Mouse (Mus musculus) brain, embryonic 14.5 days (tissue): Measurements from ENCODE around the gene A630001G21Rik.

ENCODE experiments used
- CTCF ChIP-seq: fragments of 200-500 bp; IDR thresholded peaks from 2 replicates; pipeline ENCODE4 v1.5.1; 2012; ENCODE audit warnings: inconsistent platforms, mild to moderate bottlenecking, moderate library complexity, borderline replicate concordance; ENCODE audit not compliant: insufficient read depth, insufficient read length; ENCODE audit errors: extremely low read depth
- POLR2A ChIP-seq: fragments of 200-500 bp; IDR thresholded peaks from 2 replicates; pipeline ENCODE4 v1.6.1; 2012; ENCODE audit warnings: mild to moderate bottlenecking, inconsistent platforms, borderline replicate concordance; ENCODE audit not compliant: poor library complexity, insufficient read depth, insufficient read length, severe bottlenecking; ENCODE audit errors: extremely low read depth

DNA sequence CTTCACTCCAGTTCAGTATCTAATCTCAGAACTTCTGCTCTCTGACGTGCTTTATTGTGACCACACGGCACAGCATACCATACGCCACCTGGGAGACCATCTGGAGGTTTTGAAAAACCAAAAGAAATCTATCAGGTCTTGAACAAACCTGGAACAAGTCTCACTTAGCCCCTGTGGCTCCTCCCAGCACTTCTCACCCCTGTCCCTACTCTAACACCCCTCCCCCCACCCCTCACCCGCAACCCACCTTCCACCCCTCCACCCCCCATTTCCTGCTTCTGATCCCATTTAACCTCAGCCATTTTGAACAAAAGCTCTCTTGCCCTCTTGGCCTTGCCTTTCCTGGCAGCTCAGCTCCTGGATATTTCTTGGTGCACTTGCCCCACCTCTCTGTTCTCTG is 98.2 kb downstream of the A630001G21Rik start:
- TF ChIP-seq POLR2A: no peak
- no peak for TF ChIP-seq CTCF
